Mouse (Mus musculus) frontal cortex, adult (tissue): ENCODE measurements around the gene Fam69b.

Experiments
- ATAC-seq: cut with Nextera tagmentation; 2 replicates; pipeline ENCODE4 v1.9.2; 2017; ENCODE audit warnings: mild to moderate bottlenecking, moderate library complexity, mixed read lengths; ENCODE audit not compliant: low TSS enrichment

Fam69b gene

GRCm38 (mm10) chr2:26598462-26598861 is 29.8 kb upstream of the Fam69b start:
- no peak for ATAC-seq

- ATAC-seq: no peak
These were observed 28.3 kb upstream of the Fam69b start for GRCm38 (mm10) chr2:26599965-26600364.

- no peak for ATAC-seq
These were observed 27.6 kb upstream of the Fam69b start for GRCm38 (mm10) chr2:26600664-26601063.

DNA sequence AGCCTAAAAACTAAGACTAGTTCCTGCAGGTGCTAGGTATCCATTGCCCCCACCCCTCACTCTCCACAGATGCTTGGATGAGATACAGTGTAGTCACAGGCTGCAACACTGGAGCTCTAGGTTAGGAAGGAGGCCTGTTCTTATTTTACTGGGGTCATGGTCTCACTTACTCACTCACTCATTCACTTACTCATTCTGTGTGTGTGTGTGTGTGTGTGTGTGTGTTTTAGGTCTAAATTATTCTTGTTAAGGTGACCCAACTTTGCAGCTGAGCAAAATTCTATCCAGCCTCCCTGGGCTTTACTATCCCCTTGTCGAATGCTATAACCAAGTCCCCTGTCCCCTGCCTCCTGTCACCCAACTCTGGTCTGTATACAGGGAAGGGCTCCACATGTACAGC is 26.7 kb upstream of the Fam69b start:
- ATAC-seq: no peak

DNA sequence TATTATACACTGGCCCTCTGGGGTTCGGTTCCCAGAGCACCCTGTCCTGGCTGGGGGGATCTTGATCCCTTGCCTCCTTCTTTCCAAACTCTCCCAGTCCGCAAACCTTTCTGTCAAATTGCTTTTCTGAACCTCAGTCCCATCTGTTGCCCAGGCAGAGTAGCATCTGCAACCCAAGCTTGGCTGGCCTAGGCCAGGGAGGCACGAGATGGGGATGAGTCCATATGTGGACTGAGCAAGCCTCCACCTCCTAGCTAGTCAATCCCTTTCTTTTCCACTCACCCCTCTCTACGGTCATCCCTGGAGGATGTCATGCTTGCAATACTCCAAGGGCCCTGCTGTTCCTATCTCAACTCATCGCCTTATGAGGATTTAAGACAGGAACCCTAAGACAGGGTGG is 25.6 kb upstream of the Fam69b start:
- ATAC-seq: no peak

DNA sequence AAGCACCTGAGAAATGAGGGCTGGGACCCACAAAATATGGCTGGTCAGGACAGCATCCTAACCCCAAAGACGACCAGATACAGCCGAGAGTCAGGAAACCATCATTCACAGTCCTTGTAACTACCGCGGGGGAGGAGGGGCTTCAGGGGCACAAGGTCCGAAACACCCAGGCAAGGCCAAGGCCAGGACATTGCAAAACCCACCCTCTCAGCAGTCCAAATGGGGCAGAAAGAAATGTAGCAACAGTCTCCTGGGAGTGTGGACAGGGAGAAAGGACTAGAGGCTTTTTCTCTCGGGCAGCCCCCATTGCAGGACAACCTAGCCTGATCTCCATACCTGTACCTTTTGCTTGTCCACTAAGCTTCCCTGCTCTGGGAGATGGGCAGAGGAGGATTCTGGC is 25.1 kb upstream of the Fam69b start:
- ATAC-seq: no peak

DNA sequence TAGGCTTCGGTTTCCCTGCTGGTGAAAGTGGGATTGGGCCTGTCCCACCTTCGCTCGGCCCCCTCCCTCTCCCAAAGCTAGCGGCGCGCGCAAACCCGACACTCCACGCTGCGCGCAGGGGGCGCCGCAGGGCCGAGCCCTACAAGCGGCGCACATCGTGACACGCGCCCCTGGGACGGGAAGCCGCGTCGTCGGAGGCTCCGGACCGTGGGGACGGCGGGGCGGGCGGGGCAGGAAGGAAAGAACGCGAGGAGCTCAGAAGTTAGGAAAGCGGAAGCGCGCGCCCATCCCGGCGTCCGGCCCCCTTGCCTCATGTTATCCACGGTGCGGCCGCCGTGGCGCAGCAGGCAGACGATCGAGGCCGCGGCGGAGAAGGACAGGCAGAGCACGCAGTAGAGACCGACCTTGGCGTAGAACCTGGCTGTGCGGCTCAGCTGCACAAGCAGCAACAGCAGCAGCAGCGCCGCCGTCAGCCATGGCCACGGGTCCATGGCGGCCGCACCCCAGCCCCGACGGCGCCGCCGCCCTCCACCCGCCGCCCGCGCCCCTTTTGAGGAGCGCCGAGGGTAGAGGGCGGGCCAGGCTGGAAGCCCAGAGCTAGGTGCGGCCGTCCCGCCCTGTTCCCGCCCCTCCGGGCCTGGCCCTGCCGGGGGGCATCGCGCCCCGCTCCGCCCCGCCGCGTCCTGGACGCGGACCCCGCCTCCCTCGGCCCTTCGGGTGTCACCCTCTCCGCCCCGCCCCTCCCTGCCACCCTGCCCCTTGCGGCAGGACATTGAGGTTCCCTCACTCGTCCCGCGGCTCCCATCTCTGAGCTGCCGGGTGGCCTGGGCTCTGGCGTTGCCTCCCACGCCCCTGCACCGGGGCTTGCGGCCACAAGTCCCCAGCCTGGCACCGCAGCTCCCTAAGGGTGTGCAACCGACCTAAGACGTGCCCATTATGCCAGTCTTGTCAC is 24.3 kb upstream of the Fam69b start, which contains the start of gene Agpat2:
Gene Agpat2 (minus strand): TSS at position 698 of the 952 bp plus-strand sequence.
- ATAC-seq: no peak

GRCm38 (mm10) chr2:26605331-26605730 is 22.9 kb upstream of the Fam69b start:
- no peak for ATAC-seq

DNA sequence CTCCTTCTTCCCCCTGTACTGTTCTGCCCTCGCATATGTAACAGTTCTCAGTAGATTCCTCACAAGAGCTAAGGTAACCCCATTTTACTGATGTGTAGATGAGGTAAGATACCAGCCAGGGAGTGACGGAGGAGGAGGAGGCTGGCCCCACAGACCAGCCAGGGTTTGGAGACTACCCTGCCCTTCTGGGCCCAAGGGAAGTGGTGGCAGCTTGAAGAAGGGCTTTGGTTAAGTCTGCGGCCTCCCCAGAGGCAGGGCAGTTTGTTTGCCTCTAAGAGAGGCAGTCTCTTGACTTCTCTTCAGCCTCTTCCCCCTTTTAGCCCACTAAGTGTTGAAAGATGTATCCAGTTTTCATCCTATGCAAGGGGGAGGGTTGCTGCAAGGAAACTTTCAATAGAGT is 21.7 kb upstream of the Fam69b start:
- ATAC-seq: no peak

GRCm38 (mm10) chr2:26607056-26607910 is 21.0 kb upstream of the Fam69b start:
- no peak for ATAC-seq

DNA sequence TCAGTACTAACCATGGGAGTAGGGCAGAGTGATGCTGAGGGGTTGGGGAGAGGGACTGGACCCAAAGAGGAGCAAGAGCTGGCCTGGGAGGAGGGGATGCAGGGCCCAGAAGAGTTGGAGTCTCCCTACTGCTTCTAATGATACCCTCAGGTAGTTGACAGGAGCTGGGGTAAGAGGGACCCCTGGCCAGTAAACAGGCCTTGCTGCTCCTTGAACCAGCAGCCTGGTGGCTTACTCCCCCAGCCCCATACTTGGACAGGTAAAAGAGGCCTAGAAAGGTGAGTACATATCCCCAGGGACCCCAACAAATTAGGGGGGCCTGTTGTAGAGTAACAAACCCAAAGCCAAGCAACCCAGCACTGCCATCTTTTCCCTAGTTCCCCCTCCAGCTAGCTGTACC is 19.5 kb upstream of the Fam69b start:
- no peak for ATAC-seq

GRCm38 (mm10) chr2:26609261-26609661 is 19.0 kb upstream of the Fam69b start:
- no peak for ATAC-seq

GRCm38 (mm10) chr2:26610526-26610925 is 17.7 kb upstream of the Fam69b start:
- no peak for ATAC-seq

DNA sequence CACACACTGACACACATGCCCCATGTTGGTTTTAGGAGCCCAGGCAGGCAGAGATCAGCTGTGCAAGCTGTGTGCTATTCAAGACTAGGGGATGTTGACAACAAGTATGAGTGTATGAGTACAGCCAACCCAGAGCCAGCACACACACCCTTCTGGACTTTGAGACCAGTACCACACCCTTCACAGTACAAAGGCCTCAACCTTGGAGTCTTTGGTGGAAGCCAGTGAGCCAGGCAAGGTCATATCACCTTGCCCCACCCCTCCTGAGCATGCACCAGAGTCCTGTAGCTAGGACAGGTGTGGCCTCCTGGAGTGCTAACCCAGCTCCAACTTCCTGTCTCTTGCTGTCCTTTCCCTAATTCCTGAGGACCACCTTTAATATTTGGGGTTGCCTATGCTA is 17.2 kb upstream of the Fam69b start:
- ATAC-seq: no peak

- no peak for ATAC-seq
These were observed 16.4 kb upstream of the Fam69b start for GRCm38 (mm10) chr2:26611896-26612295.

DNA sequence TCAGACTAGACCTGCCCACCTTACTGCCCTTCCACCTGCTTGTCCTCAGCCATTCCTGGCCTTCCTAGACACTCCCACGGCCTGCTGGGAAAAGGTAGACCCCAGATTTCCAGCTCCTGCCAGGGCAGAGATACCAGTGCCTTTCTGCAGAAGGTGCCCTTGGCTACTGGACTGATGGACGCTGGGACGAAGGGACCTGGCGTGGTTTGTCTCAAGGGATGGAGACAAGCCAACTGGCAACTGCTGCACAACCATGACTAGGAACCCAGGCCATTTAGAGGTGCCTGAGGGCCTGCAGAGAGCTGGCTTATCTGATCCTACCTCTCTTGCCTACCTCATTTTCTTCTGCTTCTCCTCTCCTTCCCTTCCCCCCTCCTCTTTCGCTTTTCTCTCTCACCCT is 13.4 kb upstream of the Fam69b start:
- no peak for ATAC-seq

DNA sequence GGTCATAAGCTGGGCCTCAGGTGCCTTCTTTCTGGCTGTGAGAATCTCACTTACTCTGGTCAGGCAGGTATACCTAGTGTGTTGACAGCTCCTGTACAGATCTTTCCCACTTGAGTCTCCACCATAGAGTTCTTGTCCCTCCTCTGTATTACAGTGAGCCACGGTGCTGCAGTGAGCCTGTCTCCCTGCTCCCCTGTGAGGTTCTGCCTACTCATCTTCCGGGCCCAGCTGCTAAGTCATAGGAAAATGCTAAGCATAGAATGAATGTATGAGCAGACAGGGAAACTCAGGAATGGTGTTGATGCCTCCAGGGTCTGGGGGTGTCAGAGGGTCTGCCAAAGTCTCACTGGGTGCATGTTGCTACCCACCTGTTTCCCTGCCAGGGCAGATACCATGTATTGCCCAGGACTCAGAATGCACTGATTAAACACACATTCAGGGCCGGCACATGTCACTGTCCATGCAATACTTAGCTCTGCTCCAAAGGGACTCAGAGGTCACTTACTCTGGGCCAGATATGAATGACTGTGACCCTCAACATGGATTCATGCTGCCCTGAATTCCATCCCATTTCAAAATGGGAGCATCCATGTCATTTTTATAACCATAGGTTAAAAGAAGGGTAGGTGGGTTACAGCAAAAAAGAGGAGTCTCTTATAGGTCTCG is 12.7 kb upstream of the Fam69b start:
- ATAC-seq: peak; percentile 83; the same call in 1 of the 2 replicates

- ATAC-seq: no peak
These were observed 10.9 kb upstream of the Fam69b start for GRCm38 (mm10) chr2:26617331-26617730.

GRCm38 (mm10) chr2:26617928-26618327 is 10.3 kb upstream of the Fam69b start:
- ATAC-seq: no peak

DNA sequence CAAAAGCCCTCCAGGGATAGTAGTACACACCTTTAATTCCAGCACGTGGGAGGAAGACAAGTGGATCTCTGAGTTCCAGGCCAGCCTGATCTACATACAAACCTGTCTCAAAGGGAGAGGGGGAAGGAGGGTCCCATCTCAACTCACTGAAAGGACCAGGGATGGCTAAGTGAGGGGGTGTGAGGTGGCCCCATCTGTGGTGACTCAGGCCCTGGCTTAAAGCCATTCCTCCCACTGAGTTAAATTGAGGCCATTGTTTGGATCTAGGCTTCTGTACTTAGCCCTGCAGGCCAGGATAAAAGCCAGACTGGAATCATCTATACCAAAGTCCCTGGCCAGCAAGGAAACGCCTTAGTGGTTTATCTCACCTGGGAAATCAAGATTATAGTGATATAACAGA is 7.0 kb upstream of the Fam69b start:
- peak; percentile 44; the same call in 1 of the 2 replicates for ATAC-seq

- no peak for ATAC-seq
These were observed 5.3 kb upstream of the Fam69b start for GRCm38 (mm10) chr2:26622984-26623383.

DNA sequence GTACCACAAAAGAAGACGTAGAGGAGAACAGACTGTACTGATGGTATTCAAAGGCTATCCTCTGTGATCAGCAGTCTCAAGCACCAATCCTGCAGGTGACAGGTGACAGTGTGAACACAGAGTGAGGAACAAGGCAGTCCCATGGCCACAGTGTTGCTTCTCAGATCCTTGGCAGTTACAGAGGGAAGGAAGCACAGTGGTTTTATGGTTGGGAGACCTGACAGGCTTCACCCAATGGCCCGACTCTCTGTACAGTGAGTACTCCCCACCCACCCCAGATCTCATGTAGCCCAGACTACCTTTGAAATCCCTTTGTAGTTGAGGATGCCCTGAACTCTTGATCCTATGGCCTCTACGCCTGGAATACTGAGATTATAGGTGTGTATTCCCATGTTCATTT is 2.8 kb upstream of the Fam69b start:
- no peak for ATAC-seq
